Mouse (Mus musculus) right cerebral cortex, postnatal 14 days (tissue): ENCODE results near the gene Lgals2.
A peak's percentile ranks its signal among the peaks of the same experiment; 100 is the strongest.

Experiments
- DNase-seq: peaks from one replicate; pipeline ENCODE4 v3.0.0; 2022

Lgals2 gene

DNA sequence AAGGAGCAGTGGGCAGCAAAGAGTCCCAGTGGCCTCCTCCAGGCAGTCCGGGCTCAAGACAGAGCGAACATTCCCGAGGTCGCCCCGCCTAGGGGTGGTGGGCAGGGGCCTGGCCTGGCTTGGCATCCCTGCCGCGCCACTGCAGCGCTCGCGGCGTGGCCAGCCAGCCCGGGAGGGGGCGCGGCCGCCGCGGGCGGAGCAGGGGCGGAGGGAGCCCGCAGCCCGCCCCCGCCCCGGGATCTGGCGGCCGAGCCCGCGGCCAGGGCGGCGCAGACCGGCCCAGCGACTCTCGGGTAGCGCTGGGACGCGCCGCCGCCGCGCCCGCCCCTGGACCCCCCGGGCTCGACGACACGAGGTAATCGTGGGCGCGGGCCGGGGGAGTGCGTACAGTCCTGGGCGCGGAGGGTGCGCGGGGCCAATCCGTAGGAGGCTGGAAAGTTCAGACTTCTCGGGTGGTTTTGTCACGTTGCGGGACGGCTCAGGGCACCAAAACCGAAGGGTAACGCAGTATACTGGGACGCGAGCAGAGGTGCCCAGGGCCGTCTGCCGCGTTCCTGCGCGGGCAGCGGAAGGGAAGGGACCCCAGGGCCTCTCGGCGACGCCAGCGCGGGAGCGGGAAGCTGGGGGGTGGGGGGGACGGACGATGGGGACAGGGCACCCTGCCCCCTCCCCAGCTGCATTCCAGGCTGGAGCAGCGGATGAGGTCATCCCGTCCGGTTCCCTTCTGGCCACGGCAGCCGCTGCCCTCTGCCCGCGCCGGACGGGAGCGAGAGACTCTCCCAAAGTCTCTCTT is 12.8 kb downstream of the Lgals2 start, which contains the start of gene Cdc42ep1:
TSS of gene Cdc42ep1 (plus strand) at position 254 of the 793 bp plus-strand sequence.
- no peak for DNase-seq

DNA sequence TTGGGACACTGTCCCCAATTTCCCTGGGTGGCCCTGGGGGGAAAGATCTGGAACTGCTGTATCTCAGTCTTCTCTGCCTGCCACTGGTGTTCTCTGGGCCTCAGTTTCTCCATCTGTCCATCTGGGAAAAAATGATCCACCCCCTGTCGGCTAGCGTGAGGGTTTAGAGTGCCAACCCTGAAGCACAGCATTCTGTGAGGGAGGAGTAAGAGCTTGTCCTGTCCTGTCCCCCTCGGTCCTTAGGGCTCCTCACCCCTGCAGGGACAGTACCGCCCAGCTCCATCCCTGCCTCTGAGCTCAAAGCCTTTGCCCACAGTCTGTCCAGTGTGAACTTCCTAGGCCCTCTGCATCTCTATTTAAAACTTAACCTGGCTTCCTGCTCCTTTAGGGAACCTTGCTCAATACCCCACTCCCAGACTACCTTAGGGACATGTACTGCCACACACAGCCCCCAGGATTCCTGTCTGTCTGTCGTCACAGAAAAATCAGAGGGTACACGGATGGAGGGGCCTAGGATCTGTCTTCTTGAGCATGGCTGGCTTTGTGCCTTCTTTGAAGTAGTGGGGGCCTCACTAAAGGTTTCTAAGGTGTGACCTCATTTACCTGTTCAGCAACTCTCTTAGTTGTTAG is 14.1 kb downstream of the Lgals2 start:
- no peak for DNase-seq

DNA sequence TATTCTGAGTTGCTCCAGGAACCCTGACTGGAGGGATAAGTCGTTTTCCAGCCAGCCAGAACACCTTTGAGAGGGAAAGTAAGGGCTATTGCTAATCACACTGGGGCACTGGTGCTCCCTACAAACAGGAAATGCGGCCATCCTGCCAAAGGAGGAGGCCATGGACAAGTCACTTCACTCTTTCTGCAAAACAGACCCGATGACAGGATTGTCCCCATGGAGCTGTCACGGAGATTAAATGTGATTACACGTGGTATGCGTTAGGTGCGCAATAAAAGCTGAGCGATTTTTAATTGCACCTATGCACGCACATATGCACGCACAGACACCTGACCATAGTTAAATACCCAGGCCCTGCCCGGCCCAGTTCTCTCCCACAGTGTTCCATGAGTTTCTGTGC is 14.6 kb downstream of the Lgals2 start:
- no peak for DNase-seq

GRCm38 (mm10) chr15:78840241-78840640 is 15.1 kb downstream of the Lgals2 start:
- no peak for DNase-seq

DNA sequence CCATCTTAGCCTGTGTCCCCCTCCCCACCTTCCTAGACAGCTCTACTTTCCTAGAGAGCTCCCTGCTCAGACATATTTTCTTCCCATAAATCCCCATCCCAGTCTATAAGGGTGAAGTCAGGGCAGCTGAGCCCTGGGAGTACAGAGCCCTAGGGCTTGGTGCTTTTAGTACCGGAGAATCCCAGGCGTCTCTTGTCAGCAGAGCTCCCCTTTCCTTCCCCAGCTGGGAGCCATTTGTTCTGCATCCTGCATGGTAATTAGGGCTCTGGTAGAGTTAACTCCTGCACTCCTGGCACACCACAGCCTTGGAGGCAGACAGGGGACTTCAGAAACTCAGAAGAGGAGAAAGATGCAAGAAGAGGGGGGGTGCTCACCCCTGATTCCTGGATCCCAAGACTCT is 15.6 kb downstream of the Lgals2 start:
- DNase-seq, result no peak

DNA sequence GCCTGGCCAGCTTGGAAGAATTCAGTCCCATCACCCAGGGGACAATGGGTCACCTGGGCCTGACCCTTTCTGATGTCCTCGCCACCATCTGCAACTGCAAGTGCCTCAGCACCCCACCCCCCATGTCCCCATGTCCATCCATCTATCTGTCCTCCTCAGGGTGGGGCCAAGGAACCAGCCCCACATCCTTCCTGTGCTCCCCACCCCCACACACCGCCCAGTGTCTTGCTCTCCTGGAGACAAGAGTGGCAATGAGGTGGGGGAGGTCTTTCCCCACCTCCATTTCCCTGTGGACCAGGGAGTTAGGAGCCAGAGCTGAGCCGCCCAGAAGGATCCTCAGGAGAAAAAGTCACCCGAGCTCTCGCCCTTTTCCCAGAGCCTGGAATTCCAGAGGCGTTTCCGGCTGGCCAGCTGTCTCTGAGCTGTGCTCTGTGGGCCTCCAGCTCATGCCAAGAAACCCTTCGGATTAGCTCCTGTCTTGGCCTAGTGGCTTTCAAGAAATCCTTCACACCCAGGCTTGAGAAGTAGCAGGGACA is 19.2 kb downstream of the Lgals2 start:
- no peak for DNase-seq

DNA sequence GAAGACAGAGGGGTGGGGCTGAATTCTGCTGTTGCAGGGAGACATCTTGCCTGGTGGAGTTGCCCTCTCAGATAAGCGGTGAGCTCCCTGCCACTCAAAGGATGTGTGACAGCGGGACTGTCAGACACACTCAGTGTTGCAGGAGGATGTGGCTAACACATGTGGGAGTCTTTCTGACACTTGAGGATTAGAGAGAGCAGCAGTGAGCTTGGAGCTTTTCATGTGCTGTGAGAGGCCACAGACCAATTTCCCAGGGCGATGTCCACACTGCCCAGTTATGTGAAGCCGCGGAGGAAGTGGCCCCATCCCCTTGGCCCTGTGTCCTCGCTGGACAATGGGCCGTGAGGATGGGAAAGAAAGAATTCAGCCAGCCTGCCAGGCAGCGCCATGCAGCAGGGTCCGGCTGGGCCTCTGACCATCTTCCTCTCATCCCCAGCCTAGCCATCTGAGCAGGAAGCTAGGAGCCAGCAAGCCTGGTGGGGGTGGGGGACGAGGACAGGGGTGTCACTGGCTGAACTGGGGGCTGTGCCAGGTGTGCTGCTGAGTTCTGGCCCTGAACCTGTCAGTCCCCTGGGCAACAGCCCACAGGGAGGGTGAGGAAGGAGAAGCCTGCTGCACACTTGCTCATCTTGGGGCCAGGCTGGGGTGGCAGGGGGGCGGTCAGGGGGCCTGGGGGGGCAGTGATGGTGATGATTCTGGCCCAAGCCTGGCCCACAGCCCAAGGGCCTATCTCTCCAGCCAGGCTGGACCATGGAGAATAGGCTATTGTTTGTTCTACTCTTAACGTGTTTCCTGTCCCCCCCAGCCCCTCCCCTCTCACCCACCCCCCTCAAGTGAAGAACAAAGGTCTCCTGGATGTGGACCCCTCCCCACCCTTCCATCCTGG is 19.9 kb downstream of the Lgals2 start:
- DNase-seq, result no peak

DNA sequence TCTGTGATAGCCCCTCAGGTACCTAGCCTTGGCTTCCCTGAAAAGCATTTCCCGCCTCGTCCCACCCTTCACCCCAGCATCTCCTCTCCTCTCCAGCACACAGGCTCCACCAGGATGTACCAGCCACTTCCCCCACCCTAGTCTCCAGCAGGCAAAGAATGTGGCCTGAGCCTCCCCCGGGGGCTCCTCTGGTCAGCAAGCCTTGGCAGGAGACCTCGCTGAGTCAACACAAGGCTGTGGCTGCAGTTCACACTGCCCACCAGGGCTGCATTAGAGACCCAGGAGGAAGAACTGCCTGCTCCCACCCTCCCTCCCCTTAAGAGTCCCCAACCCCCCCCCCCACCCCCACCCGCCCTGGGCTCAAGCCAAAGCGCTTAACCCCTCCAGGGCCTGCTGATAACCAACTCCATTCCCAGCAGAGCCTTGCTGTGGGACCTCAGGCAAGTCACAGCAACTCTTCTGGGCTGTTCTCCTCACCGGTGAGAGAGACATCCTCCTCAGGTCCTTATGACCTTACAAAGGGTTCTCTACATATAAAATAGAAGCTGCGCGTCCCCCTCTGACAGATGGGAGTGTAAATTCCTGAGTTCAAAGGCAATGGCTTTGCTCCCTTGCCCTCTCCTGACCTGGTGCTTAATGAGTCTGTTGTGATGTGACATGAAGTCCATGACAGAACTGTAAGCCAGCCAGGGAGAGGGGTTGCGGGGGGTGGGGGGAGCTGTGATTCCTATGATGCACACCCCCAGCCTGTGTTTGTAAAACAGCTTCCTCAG is 20.9 kb downstream of the Lgals2 start:
- no peak for DNase-seq

DNA sequence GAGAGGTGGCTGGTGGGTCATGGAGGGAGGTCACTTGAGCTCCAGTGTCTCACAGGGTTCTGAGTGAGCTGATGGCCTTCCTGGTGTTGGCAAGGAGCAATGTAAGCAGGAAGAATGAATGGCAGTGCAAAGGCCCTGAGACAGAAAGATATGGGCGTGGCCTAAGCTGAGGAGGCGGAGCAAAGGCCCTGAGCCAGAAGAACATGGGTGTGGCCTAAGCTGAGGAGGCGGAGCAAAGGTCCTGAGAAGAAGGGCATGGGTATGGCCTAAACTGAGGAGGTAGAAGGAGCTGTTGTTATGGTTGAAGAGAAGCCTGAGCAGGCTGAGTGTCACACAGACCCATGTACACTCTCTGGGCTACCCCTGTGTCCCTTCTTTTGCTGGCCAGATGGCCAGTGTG is 21.7 kb downstream of the Lgals2 start:
- no peak for DNase-seq

GRCm38 (mm10) chr15:78832701-78833123 is 22.6 kb downstream of the Lgals2 start:
- DNase-seq, result peak; percentile 59

GRCm38 (mm10) chr15:78831720-78832657 is 23.3 kb downstream of the Lgals2 start:
- DNase-seq, result no peak

- DNase-seq, result no peak
These were observed 24.3 kb downstream of the Lgals2 start for GRCm38 (mm10) chr15:78830742-78831719.

DNA sequence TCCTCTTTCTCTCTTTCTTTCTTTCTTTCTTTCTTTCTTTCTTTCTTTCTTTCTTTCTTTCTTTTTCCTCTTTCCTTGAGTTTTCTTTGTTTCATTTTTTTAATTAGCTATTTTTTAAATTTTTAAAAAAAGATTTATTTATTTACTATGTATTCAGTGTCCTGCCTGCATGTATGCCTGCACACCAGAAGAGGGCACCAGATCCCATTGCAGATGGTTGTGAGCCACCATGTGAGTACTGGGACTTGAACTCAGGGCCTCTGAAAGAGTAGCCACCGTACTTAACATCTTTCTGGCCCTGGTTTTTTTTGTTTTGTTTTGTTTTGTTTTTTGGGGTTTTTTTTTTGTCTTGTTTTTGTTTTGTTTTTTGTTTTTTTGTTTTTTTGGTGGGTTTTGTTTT is 25.7 kb downstream of the Lgals2 start:
- DNase-seq, result no peak

- DNase-seq, result no peak
These were observed 27.0 kb downstream of the Lgals2 start for GRCm38 (mm10) chr15:78828315-78828714.

- DNase-seq, result peak; percentile 73
These were observed 28.8 kb downstream of the Lgals2 start for GRCm38 (mm10) chr15:78826213-78827204.

GRCm38 (mm10) chr15:78816074-78816391 is 39.3 kb downstream of the Lgals2 start:
- DNase-seq, result no peak

DNA sequence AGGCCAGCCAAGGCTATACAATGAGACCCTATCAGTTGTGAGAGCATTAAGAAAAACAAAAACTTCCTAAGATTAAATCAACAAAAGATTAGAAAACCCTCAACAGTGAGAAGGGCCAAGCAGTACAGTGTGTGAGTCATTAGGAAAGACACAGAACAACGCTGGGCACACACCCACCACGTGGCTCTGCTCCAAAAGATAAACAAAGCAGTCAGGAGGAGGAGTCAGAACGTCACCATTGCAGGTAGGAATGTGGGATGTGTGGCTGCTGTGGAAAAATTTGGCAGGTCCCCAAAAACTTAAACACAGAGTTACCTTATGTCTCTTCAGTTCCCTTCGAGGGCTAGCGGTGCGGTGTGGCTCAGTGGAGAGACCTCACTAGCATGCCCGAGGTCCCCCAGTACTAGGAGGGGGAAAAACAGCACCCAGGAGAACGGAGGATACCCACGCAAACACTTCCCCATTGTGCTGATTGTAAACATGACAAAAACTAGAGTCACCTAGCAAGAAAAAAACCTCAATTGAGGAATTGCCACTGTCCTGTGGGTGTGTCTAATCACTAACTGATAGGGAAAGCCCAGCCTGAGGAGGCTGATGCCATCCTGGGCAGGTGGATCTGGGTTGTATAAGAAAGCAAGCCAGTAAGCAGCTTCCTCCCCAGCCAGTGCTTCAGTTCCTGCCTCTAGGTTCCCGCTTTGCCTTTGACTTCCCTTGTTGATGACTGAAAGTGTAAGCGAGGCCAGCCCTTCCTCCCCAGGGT is 39.8 kb downstream of the Lgals2 start:
- DNase-seq, result no peak

GRCm38 (mm10) chr15:78813603-78814002 is 41.7 kb downstream of the Lgals2 start:
- no peak for DNase-seq
